Comparison of ENCODE assay signal across 8 mouse cellular contexts in the genomic region with DNA sequence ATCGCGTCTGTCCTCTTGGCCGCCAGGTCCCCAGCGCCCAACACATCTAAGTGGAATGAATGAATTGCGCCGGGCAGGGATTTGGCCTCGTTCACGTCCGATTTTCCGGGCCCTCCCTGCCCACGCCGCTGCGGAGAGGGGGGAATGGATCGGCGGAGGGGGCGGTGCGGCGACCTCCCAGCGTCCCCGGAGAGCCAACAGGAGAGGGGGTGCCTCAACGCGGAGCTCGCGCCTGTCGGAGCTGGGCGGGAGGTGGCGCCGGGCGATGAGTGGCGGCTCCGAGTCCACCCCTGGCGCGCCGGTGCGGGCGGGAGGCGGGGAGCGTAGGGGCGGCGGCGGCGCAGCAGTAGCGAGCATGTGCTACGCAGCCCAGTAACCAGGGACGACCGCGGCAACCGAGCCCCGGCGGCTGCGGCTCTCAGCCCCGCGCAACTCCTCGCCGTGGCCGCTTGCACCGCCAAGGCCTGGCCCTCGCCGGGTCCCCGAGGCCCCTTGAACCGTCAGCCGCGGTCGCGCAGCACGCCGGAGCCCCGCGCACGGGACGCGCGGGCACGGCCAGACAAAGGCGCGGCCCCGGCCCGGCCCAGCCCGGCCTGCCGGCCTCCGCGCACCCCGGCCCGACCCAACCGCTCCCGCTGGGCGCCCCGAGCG. TPM values are rescaled to one million over a fixed set of nuclear protein-coding genes. Genes with fewer than 3 reads are reported as not detected.
DNase-seq lines count a peak whose midpoint lies in the region; ATAC-seq and TF ChIP-seq lines count a peak whose summit lies in the region.

Ncs1 (plus strand) TSS at position 333 of the 651 bp plus-strand sequence.

- under 1% methylated on average over 69 of the region's 89 CpGs for WGBS in hindbrain, embryonic 15.5 days

- H3K36me3 ChIP-seq in hindbrain, embryonic 15.5 days, result no peaks in the 10 kb centered on the region

- peak within 1 kb of the TSS; percentile 79 for H3K4me2 ChIP-seq in hindbrain, embryonic 15.5 days

- intact Hi-C loops in gastrocnemius, adult 2 months (cut with DNase I), result loop anchor here (2.0 kb wide), 1 partner anchor 19 kb away; no protein-coding TSS in a partner anchor

- DNase-seq in ZHBTc4 (ENCODE audit: low read depth, low spot score), result peak; percentile 63
- peak; percentile 80 to 86 for DNase-seq in cerebellum, postnatal 36 days
- DNase-seq in gastrocnemius, adult 2 months, result peak; percentile 87
- DNase-seq in left cerebral cortex, adult 11 months (ENCODE audit: low spot score), result peak; percentile 78
- peak; percentile 66 for DNase-seq in lung, postnatal 14 days
- peak; percentile 86 for DNase-seq in retina, postnatal 1 day

- H3K4me1 ChIP-seq in hindbrain, embryonic 15.5 days (replicated peaks), result peaks cover 51% of the 10 kb centered on the region

- peak within 1 kb of the TSS; percentile 86 for H3K4me3 ChIP-seq in gastrocnemius, adult 2 months
- peak within 1 kb of the TSS; percentile 84 for H3K4me3 ChIP-seq in hindbrain, embryonic 15.5 days

- peak; percentile 90 for ATAC-seq in hindbrain, embryonic 15.5 days (ENCODE audit: low FRiP score, low read depth)
- ATAC-seq in activated CD4-positive, CD25-positive, alpha-beta regulatory T cell, adult 4 months, result no peak

- H3K9me3 ChIP-seq in hindbrain, embryonic 15.5 days, result no peaks in the 10 kb centered on the region

- peak within 1 kb of the TSS; percentile 98 for H3K9ac ChIP-seq in hindbrain, embryonic 15.5 days

- H3K27ac ChIP-seq in gastrocnemius, adult 2 months, result peak within 1 kb of the TSS; percentile 68
- H3K27ac ChIP-seq in hindbrain, embryonic 15.5 days (replicated peaks), result peak within 1 kb of the TSS; percentile 85

- TF ChIP-seq CTCF in gastrocnemius, adult 2 months (IDR thresholded peaks at IDR 0.05), result peak; percentile 15; the same call in 1 of the 2 replicates

- H3K27me3 ChIP-seq in hindbrain, embryonic 15.5 days, result no peaks in the 10 kb centered on the region

RNA-seq across cellular contexts. Expression of gene Ncs1, which starts in this region (rescaled TPM):
- 1 to 10 TPM; 4.6 to 5.1 TPM for total RNA-seq in gastrocnemius, adult 2 months (2021)
- polyA plus RNA-seq in hindbrain, embryonic 15.5 days (2015; fragmentation: Nextera tagmentation; extraction: Ambion mirVana), result 168 and 183 TPM in 2 replicates
- polyA plus RNA-seq in activated CD4-positive, CD25-positive, alpha-beta regulatory T cell, adult 4 months (2017; shearing (Covaris generic)), result 1 to 10 TPM in 1 of 2 experiments, under 1 TPM in 1; 0.53 to 1.4 TPM

Comparison
In these comparisons a context has a peak if more than half of its experiments do, and no peak if none do; other contexts are left out.
1. RNA of gene Ncs1 (polyA plus RNA-seq): 168 to 183 TPM in hindbrain, embryonic 15.5 days; 0.53 to 1.4 TPM in activated CD4-positive, CD25-positive, alpha-beta regulatory T cell, adult 4 months; every median in the first group is over 10 times any median in the second.
2. Peak in every context shown above with its lines, with median percentiles within 50 percentile points of each other: DNase-seq.